Mouse (Mus musculus) activated CD4-positive, CD25-positive, alpha-beta regulatory T cell, adult 4 months (primary cell): ENCODE results near the gene Gm36210. TPM values are rescaled to one million over a fixed set of nuclear protein-coding genes. Genes with fewer than 3 reads are reported as not detected.

Source experiments
- ATAC-seq: one replicate; pipeline ENCODE4 v1.8.0; 2017
- polyA plus RNA-seq, 2 experiments: library from polyadenylated mRNA; unstranded; fragments of 100-300 nt; shearing (Covaris generic); gene quantifications; one replicate each; pipeline ENCODE4 v1.2.1; 2017

Gm36210 gene
- polyA plus RNA-seq, 2 experiments from 2014 or later = not detected

GRCm38 (mm10) chr7:4922931-4923565 is 16.7 kb upstream of the Gm36210 start:
- no peak for ATAC-seq

- ATAC-seq = peak; percentile 74
Observed at GRCm38 (mm10) chr7:4922508-4922907, 16.2 kb upstream of the Gm36210 start.

- no peak for ATAC-seq
Observed at GRCm38 (mm10) chr7:4921824-4922482, 15.6 kb upstream of the Gm36210 start, which contains the start of gene Nat14. Gene Nat14, plus strand, starts transcription at chr7:4922028.

- no peak for ATAC-seq
Observed at GRCm38 (mm10) chr7:4920976-4921823, 14.9 kb upstream of the Gm36210 start.

GRCm38 (mm10) chr7:4920496-4920895 is 14.2 kb upstream of the Gm36210 start:
- ATAC-seq = no peak

- ATAC-seq = no peak
Observed at GRCm38 (mm10) chr7:4919971-4920370, 13.7 kb upstream of the Gm36210 start.

- ATAC-seq = no peak
Observed at GRCm38 (mm10) chr7:4919096-4919495, 12.8 kb upstream of the Gm36210 start.

- ATAC-seq = no peak
Observed at GRCm38 (mm10) chr7:4918681-4919080, 12.4 kb upstream of the Gm36210 start.

- ATAC-seq = no peak
Observed at GRCm38 (mm10) chr7:4917494-4917893, 11.2 kb upstream of the Gm36210 start.

GRCm38 (mm10) chr7:4915669-4916416 is 9.5 kb upstream of the Gm36210 start:
- peak; percentile 7 for ATAC-seq

- ATAC-seq = peak; percentile 87
Observed at GRCm38 (mm10) chr7:4915007-4915665, 8.8 kb upstream of the Gm36210 start, which contains the start of gene Zfp628. Gene Zfp628, plus strand, starts transcription at chr7:4915217.

- ATAC-seq = no peak
Observed at GRCm38 (mm10) chr7:4912248-4912647, 5.9 kb upstream of the Gm36210 start.

- ATAC-seq = no peak
Observed at GRCm38 (mm10) chr7:4911561-4911960, 5.2 kb upstream of the Gm36210 start.

GRCm38 (mm10) chr7:4902404-4902803 is 3.9 kb downstream of the Gm36210 start:
- ATAC-seq = no peak

- ATAC-seq = no peak
Observed at GRCm38 (mm10) chr7:4901171-4901570, 5.1 kb downstream of the Gm36210 start.

- ATAC-seq = no peak
Observed at GRCm38 (mm10) chr7:4900523-4900851, 5.8 kb downstream of the Gm36210 start.

- ATAC-seq = peak; percentile 23
Observed at GRCm38 (mm10) chr7:4899649-4900522, 6.4 kb downstream of the Gm36210 start.

GRCm38 (mm10) chr7:4898851-4899648 is 7.3 kb downstream of the Gm36210 start:
- ATAC-seq = no peak

- no peak for ATAC-seq
Observed at GRCm38 (mm10) chr7:4895186-4895585, 11.1 kb downstream of the Gm36210 start.

- ATAC-seq = no peak
Observed at GRCm38 (mm10) chr7:4886680-4887079, 19.6 kb downstream of the Gm36210 start.
